Mouse (Mus musculus): ENCODE measurements around the gene Mrpl43.
A peak's percentile ranks its signal among the peaks of the same experiment; 100 is the strongest.

DNA sequence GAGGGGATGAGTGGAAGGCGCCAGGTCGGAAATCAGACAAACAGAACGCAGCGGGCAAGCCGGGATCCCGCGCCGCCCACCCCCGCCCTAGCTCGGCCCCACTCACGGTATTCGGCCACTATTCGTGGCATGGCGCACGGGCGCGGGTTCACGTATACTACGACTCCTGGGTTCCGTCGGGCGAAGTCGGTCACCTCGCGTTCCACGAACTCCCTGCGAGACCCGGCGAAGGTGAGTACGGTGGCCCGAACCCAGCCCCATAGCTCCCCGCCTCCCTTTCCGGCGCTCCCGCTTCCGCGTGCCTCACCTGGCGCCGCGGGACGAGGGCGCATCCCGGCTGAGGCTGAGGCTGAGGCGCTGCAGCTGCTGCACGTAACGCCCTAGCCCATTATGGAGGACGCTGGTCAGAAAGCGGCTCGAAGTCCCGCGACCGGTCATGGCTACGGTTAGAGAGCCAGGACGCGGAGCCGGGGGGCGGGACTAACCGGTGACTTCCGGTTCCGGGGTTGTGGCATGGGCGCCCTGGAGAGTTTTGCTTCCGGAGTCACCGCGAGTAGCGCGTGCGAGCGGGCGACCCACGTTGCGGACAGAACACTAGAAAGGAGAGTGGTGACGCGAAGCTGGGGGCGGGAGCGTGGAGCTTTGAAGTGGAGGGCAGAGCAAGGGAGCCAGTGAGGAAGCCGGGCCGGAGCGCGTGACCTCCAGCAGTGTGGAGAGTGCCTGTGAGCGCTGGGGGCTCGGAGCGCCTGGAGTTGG, at the start of gene Mrpl43:
- TF ChIP-seq ZNF384 (IDR thresholded peaks at IDR 0.05; ENCODE audit: low read depth, low read length) (no peak), CHD2 (IDR thresholded peaks at IDR 0.05; ENCODE audit: low read depth, low read length) (no peak; the same call in 1 of the 2 replicates), HCFC1 (IDR thresholded peaks at IDR 0.05; ENCODE audit: borderline replicate concordance, insufficient read depth, low read length) (peak; percentile 74; the same call in 1 of the 2 replicates), MAFK (IDR thresholded peaks at IDR 0.05; ENCODE audit: insufficient read depth, low read depth, low read length) (no peak)
